Mouse (Mus musculus) gastrocnemius, postnatal 14 days (tissue): ENCODE results near the gene Xpnpep1. TPM values are rescaled to one million over a fixed set of nuclear protein-coding genes. Genes with fewer than 3 reads are reported as not detected.

ENCODE experiments used
- microRNA-seq, 2 experiments: library from miRNA; unstranded; fragments of <30 nt; microRNA quantifications; one replicate each; pipeline ENCODE4 v1.2.0; 2021
- total RNA-seq, 2 experiments: library from RNA; stranded (reverse); gene quantifications; 2 replicates each; pipeline ENCODE4 v1.2.3; 2021

The Xpnpep1 gene
- total RNA-seq, 2 experiments from 2014 or later: 63.1 to 75.1 TPM

Small RNAs within 50 kb of the gene (microRNA-seq; reads per million reads assigned to microRNA genes)
- 0 reads per million in 2 experiments for gene Mir6407

Other genes starting within 250 kb of the Xpnpep1 start
- gene Add3, start 100.2 kb upstream of the Xpnpep1 start, total RNA-seq: 10 to 100 TPM; 31.6 to 45.4 TPM